Mouse (Mus musculus) embryonic fibroblast, embryonic 13.5 days (primary cell): ENCODE results near the gene Akap1. TPM values are rescaled to one million over a fixed set of nuclear protein-coding genes. Genes with fewer than 3 reads are reported as not detected.
A peak's percentile ranks its signal among the peaks of the same experiment; 100 is the strongest.

ENCODE experiments used
- H3K27ac ChIP-seq: 2 replicates; pipeline ENCODE4 v1.5.1; 2012; ENCODE audit warnings: low read length, control low read depth, inconsistent platforms; ENCODE audit not compliant: insufficient read depth
- H3K4me1 ChIP-seq: 2 replicates; pipeline ENCODE4 v1.6.1; 2011; ENCODE audit warnings: low read length; ENCODE audit not compliant: control insufficient read depth, insufficient read depth
- H3K4me3 ChIP-seq: 2 replicates; pipeline ENCODE4 v1.5.1; 2011; ENCODE audit warnings: mild to moderate bottlenecking, control low read depth, low read length; ENCODE audit not compliant: insufficient read depth
- CTCF ChIP-seq: IDR thresholded peaks from 2 replicates; pipeline ENCODE4 v1.5.1; 2011; ENCODE audit warnings: mild to moderate bottlenecking, control low read depth, low read length, moderate library complexity, borderline replicate concordance; ENCODE audit not compliant: insufficient read depth
- POLR2A ChIP-seq: IDR thresholded peaks from 2 replicates; pipeline ENCODE4 v1.6.1; 2011; ENCODE audit warnings: low read depth, mild to moderate bottlenecking, control low read depth, low read length, moderate library complexity
- polyA plus RNA-seq: library from polyadenylated mRNA; stranded (reverse); fragments of >200 nt; gene quantifications from 2 replicates; pipeline ENCODE4 v1.2.4, GENCODE M21; 2011; ENCODE audit warnings: low read depth; ENCODE audit not compliant: missing spikeins, insufficient read length

Gene Akap1
- polyA plus RNA-seq, 1 experiment, result 24.2 TPM

GRCm38 (mm10) chr11:88834134-88834533 is 30.3 kb downstream of the Akap1 start:
- H3K4me3 ChIP-seq, result no peak overlapping the region
- TF ChIP-seq CTCF (no peak), POLR2A (no peak)
- H3K4me1 ChIP-seq, result no peaks in the 10 kb centered on the region
- H3K27ac ChIP-seq, result no peak overlapping the region

DNA sequence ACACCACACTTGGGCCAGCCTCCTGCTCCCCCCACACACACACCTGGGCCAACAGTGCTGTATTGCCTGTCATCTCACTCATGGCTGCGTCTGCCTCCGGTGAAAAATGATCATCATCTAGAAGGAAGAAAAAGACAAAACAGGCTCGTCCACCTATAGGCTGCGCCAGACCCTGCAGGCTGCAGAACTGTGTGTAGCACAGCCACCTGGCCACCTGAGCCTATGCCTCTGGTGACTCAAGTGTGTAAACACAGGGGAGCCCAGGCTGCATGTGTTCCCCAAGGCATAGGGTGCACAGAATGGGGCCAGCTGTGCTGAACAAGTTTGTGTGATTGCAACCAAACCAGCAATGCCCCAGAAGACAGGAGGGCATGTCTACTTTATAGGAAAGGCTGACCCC is 31.3 kb downstream of the Akap1 start:
- Histone ChIP-seq H3K4me1 (no peaks in the 10 kb centered on the region), H3K27ac (no peak overlapping the region), H3K4me3 (no peak overlapping the region)
- TF ChIP-seq POLR2A, result no peak
- TF ChIP-seq CTCF, result no peak

DNA sequence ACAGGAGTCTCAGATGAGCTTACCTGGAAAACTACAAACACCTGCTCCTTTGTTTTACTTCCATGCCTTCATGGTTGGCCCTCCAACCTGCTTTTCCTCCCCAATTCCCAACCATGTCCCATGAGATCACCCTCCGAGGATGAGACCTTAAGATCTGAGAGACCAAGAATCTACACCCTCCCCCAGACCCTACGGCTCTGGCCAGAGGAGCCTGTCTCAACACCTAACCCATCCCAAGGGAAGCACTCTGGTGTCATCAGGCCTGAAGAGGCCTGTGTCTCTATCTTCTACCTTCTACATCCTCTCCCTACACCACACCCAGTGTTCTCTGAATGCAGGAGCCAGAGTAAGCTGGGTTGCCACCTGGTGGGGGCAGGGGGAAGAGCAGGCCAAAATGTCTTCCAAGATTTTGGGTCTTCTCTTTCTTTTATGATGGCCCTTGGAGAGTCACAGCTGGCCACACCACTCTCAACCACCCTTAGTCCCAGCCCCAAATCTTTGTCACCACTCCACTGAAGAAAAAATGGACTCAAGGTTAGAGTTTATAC is 34.1 kb downstream of the Akap1 start:
- H3K27ac ChIP-seq, result no peak overlapping the region
- TF ChIP-seq POLR2A, result no peak
- no peak for TF ChIP-seq CTCF
- no peak overlapping the region for H3K4me3 ChIP-seq
- no peaks in the 10 kb centered on the region for H3K4me1 ChIP-seq

- H3K27ac ChIP-seq, result no peak overlapping the region
- TF ChIP-seq POLR2A (no peak), CTCF (peak; percentile 16; the same call in 1 of the 2 replicates)
- H3K4me1 ChIP-seq, result no peaks in the 10 kb centered on the region
- no peak overlapping the region for H3K4me3 ChIP-seq
Observed at GRCm38 (mm10) chr11:88828528-88828927, 35.9 kb downstream of the Akap1 start.

DNA sequence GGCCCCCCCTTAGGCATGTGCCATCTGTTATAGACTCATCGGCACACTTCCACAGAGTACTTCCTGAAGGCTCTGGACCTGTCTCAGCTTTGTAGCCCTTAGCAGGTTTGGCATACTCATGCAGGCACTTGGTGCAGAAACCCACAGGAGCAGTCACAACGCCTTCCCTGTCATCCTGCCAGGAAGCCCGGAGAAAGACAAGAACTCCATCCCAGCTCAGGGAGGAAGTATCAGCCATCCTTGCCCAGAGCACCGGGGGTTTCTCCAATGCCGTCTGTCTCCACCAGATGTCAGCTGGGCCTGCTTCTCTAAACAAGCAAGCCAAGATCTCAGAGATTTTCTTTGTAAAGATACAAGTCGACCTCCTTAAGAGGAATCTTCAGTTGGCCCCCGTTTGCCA is 38.5 kb downstream of the Akap1 start:
- H3K27ac ChIP-seq, result no peak overlapping the region
- TF ChIP-seq CTCF (no peak), POLR2A (no peak)
- H3K4me1 ChIP-seq, result no peaks in the 10 kb centered on the region
- H3K4me3 ChIP-seq, result no peak overlapping the region

DNA sequence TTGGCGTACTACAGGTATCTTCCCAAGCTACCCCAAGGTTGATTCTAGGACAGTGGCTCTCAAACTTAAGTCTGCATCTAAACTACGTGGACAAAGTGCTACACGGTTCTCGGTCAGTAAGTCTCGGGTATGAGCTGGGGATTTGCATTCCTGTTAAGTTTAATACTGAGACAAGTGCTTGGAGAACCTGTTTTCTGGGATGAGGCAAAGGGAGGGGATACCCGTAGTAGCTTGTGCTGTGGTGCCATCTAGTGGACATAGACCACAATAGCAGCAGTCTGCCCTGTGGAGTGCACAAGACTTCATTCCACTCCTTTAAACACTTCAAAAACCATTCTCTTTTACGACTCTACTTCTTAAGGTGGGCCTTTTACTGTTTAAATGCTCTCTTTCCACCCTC is 41.4 kb downstream of the Akap1 start:
- Histone ChIP-seq H3K4me3 (no peak overlapping the region), H3K27ac (no peak overlapping the region), H3K4me1 (no peaks in the 10 kb centered on the region)
- TF ChIP-seq CTCF (peak; percentile 93; the same call in 1 of the 2 replicates), POLR2A (no peak)

DNA sequence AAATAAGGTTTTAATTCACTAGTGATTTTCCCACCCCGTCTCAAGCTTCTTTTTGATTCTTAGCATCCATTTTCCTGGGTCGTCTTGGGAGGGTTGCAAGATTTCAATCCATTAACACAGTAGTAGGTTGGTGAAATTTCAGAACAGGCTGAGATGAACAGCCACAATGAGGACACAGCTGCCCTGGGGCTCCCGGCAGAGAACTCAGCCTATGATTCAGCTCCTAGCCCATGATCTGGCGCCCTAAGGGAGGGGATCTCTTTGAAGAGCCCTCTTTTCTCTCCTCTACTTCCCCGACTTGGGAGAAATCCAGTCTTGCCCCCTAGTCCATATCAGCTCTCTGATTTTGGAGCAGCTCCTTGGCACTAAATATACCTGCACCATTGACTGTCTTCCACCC is 41.9 kb downstream of the Akap1 start:
- no peak overlapping the region for H3K4me3 ChIP-seq
- no peak overlapping the region for H3K27ac ChIP-seq
- TF ChIP-seq POLR2A (no peak), CTCF (no peak)
- peaks cover 3% of the 10 kb centered on the region; the same call in 1 of the 2 replicates for H3K4me1 ChIP-seq

DNA sequence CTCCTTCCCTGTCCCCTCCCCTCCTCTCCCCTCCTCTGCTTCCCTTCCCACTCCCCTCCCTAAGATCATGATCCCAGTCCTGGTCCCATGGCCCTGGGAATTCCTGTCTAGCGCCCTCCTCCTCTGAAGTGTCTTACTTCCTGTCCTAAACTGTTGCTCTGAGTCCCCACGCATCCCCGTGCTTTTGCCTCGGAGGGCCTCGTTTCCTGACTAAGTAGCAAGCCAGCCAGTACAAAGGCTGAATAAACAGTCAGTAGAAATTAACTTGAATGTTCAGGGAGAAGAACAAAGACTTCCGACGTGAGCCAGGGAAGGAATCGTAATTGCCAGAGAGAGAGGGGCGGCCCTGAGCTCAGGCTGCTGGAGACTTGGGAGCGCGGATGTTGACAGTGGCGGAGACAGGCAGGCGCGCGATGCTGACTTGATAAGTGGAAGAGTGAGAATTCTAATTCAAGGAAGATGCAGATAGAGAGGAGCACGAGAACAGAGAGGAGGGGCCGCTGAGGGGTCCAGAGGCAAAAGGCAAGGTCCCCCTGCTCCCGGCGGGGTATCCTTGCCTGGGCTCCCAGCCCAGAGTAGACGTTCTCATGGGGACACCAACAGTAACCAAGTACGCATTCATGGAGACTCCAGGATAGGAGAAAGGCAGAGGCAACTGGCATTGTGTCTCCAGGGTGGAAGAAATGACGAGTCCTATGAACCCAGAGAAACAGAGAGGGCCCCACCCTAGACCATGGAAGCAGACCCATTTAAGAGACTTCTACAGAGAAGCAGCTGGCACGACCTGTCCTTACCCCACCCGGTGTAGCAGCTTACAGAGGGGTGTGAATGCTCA is 43.4 kb downstream of the Akap1 start:
- Histone ChIP-seq H3K27ac (no peak overlapping the region), H3K4me3 (no peak overlapping the region), H3K4me1 (peaks cover 4% of the 10 kb centered on the region; the same call in 1 of the 2 replicates)
- no peak for TF ChIP-seq POLR2A

- Histone ChIP-seq H3K4me3 (no peak overlapping the region), H3K4me1 (peaks cover 4% of the 10 kb centered on the region; the same call in 1 of the 2 replicates), H3K27ac (no peak overlapping the region)
- TF ChIP-seq CTCF (no peak), POLR2A (no peak)
Observed at GRCm38 (mm10) chr11:88820253-88820652, 44.1 kb downstream of the Akap1 start.

- no peak overlapping the region for H3K27ac ChIP-seq
- H3K4me1 ChIP-seq, result peaks cover 4% of the 10 kb centered on the region; the same call in 1 of the 2 replicates
- TF ChIP-seq CTCF (no peak), POLR2A (no peak)
- no peak overlapping the region for H3K4me3 ChIP-seq
Observed at GRCm38 (mm10) chr11:88817061-88817460, 47.3 kb downstream of the Akap1 start.
